Mouse (Mus musculus): Measurements from ENCODE around the gene Ift46.

The Ift46 gene

GRCm38 (mm10) chr9:44807141-44807540 lies 39.4 kb downstream of the Ift46 start:
- no peak for DNase-seq (ENCODE audit: low spot score in 2 of 2)

DNA sequence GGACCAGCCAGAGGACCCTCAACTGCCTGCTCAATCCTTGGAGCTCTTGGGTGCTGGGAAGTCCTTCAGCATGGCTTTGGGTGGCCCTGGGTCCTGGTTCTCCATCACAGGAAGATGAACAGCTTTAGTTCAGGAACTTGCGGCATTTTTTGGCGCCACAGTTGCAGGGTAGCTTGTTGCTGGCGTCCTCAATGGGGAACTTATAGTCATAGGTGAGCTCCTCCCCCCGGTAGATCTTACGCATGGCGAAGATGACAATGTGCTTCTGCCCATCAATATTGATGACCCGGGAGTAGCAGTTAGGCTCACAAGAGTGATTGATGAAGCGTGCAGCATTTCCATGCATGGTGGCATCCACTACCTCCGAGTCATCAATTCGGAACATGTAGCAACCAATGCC lies 40.1 kb downstream of the Ift46 start:
- DNase-seq (ENCODE audit: low spot score in 2 of 2): no peak

DNA sequence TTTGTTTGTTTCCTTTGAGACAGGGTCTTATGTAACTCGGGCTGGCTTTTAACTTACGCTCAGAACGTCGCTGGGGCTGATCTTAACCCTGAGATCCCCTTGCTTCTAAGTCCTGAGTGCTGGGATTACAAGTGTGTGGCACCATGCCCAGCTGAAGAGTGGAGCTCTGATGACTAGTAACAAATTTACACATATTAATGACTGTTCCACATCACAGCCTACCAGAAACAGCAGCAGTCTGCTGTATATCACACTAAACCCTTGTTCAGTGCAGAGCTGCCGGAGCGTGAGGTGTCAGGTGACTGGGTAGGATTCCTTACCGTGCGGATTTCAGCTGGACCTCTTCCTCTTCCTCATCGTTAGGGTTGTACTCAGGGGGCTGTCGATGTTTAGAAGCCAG lies 42.6 kb downstream of the Ift46 start:
- DNase-seq (ENCODE audit: low spot score in 2 of 2): no peak

DNA sequence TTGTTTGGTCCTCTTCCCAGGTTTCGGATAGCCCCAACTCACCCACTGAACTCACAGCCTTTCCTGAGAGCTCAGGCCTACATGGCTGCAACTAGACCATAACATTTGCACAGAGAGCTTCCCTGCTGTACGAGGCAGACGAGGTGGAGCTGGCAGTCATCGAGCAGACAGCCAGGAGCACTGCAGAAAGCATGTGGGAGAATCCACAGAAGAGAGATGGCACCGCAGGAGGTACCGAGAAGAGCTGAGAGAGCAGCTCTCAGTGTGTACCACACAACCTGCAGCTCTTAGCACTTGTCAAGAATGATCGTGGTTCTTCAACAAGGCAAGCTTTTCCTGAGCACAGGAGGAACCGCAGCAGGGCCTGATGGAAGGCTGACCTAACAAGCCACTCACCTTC lies 46.5 kb downstream of the Ift46 start:
- no peak for DNase-seq (ENCODE audit: low spot score in 2 of 2)

- no peak for DNase-seq (ENCODE audit: low spot score in 2 of 2)
Observed at GRCm38 (mm10) chr9:44817522-44817921, 49.8 kb downstream of the Ift46 start.

DNA sequence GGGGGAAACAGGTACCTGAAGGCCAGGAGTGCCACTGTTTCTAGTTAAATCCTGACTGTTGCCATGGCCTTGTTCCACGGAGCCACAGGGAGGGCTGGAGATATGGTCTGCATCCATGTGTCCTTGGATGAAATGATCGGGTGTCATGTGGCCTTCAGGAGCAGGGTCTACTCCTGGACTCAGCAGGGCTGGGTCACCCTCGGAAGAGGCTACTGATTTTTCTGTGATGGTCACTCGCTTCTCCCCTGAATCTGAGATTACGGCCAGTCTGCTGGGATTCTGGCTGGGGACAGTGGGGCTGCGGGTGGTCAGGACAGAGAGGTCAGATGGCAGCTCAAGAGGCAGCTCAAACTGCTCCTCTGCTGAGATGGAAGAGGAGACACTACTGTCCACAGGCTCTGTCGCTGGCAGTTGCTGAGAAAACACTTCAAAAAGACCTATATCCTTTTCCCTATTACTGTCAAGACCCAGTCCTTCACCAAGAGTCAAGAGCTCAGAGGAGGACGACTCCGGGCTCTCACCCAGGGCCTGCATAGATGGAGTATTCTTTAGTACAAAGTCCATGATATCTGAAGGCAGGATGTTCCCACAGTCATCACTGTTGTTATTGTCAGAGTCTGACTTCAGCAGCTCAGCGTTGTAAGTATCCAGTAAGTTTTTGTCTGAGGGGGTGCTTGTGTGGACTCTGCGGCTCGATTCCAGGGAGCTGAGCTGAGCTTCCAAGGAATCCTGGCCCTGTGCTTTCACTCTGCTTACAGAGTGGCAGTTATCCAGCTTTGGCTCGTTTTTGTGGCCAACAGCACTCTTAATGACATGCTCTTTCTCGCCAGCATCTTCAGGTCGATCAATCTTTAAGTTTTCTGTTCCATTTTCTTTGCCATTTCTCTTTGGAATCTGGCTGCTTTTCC lies 52.5 kb downstream of the Ift46 start:
- DNase-seq (ENCODE audit: low spot score in 2 of 2): peak in 1 of 2 experiments; percentile 27

- no peak for DNase-seq (ENCODE audit: low spot score in 2 of 2)
Observed at GRCm38 (mm10) chr9:44826660-44827059, 59.0 kb downstream of the Ift46 start.

GRCm38 (mm10) chr9:44828944-44829343 lies 61.2 kb downstream of the Ift46 start:
- no peak for DNase-seq (ENCODE audit: low spot score in 2 of 2)

GRCm38 (mm10) chr9:44830506-44830905 lies 62.8 kb downstream of the Ift46 start:
- DNase-seq (ENCODE audit: low spot score in 2 of 2): no peak

DNA sequence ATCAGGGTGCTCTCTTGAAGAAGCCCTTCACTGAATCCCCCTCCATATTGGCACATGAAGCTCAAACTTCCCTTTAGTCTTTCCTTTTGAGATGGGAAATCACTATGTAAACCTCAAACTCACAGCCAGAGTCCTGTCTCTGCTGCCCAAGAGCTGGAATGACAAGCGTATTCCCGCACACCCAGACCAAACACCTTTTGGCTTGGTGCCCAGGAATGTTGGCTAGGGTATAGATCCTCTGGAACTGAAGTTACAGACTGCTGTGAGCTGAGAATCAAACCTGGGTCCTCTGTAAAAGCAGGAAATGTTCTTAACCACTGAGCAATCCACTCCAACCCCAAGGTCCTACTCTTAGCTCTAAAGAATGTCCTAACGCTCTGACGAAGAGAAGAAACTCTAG lies 64.6 kb downstream of the Ift46 start:
- DNase-seq (ENCODE audit: low spot score in 2 of 2): no peak

DNA sequence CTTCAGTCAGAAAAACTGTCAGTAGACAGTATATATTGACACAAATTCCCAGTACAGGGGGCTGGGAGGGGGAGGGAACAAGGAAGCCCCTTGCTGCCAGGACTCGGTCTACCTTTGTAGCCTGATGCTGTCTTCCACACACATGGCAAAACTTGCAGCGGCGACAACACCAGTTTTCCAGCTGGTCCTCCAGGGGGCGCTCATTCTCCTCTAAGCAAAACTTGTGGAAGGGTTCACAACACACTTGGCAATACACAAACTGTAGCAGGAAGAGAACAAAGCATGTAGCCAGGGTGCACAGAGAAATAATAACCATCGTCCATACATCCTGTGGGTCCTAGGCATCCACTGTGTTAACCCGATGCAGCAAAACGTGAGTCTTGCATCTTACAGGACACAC lies 68.7 kb downstream of the Ift46 start:
- DNase-seq (ENCODE audit: low spot score in 2 of 2): peak; percentile 14 to 55

- peak in 1 of 2 experiments; percentile 21 for DNase-seq (ENCODE audit: low spot score in 2 of 2)
Observed at GRCm38 (mm10) chr9:44841241-44841640, 73.5 kb downstream of the Ift46 start.
